Mouse (Mus musculus) heart, postnatal 4 days (tissue): Measurements from ENCODE around the gene Cmtm2b. TPM values are rescaled to one million over a fixed set of nuclear protein-coding genes. Genes with fewer than 3 reads are reported as not detected.

Experiments
- total RNA-seq, 2 experiments: library from RNA; stranded (reverse); gene quantifications; 2 replicates each; pipeline ENCODE4 v1.2.3; 2021

Cmtm2b gene
- total RNA-seq, 2 experiments from 2014 or later: not detected

Other genes with a start within 250 kb of the Cmtm2b start
- gene Cdh5, start 220.6 kb upstream of the Cmtm2b start, total RNA-seq: 100 to 1,000 TPM; 260 to 270 TPM
- gene Bean1, start 151.8 kb upstream of the Cmtm2b start, total RNA-seq: 1 to 10 TPM; 4.4 to 5.1 TPM
- gene Tk2, start 73.7 kb upstream of the Cmtm2b start, total RNA-seq: 10 to 100 TPM in 1 of 2 experiments, 1 to 10 TPM in 1; 9.6 to 10.3 TPM
- gene Cklf, start 71.4 kb upstream of the Cmtm2b start, total RNA-seq: 10 to 100 TPM; 10.9 to 11.3 TPM
- gene Cmtm2a, start 29.0 kb upstream of the Cmtm2b start, total RNA-seq: not detected
- gene Gm45711, start 12.1 kb upstream of the Cmtm2b start, total RNA-seq: not detected
- not detected for gene Cmtm1, start 12.1 kb upstream of the Cmtm2b start, total RNA-seq
- not detected for gene Gm11020, start 663 bp upstream of the Cmtm2b start, total RNA-seq
- gene Cmtm3, start 17.2 kb downstream of the Cmtm2b start, total RNA-seq: 10 to 100 TPM; 50.6 to 50.7 TPM
- 10 to 100 TPM; 17.1 to 17.2 TPM for gene Cmtm4, start 73.6 kb downstream of the Cmtm2b start, total RNA-seq
- gene Dync1li2, start 120.8 kb downstream of the Cmtm2b start, total RNA-seq: 100 to 1,000 TPM in 1 of 2 experiments, 10 to 100 TPM in 1; 92.6 to 107 TPM
- gene Terb1, start 187.7 kb downstream of the Cmtm2b start, total RNA-seq: not detected
- gene Nae1, start 212.4 kb downstream of the Cmtm2b start, total RNA-seq: 10 to 100 TPM; 40.9 to 41.0 TPM
- 1 to 10 TPM; 1.7 to 2.9 TPM for gene Car7, start 212.5 kb downstream of the Cmtm2b start, total RNA-seq